Mouse (Mus musculus): Measurements from ENCODE around the gene P3h3.
"Not testable (repeated sequence)": the region's sequence is repeated elsewhere in the genome, so short reads cannot be mapped to it uniquely, and the experiment has no call there.

P3h3 gene

GRCm38 (mm10) chr6:124856916-124857839, at the start of gene P3h3:
Gene P3h3 (minus strand): TSS chr6:124857752.
- peak; percentile 87 for DNase-seq (ENCODE audit: inconsistent ontology term)

GRCm38 (mm10) chr6:124904991-124905860, 47.7 kb upstream of the P3h3 start:
- DNase-seq (ENCODE audit: inconsistent ontology term) = no peak

- peak; percentile 63 for DNase-seq (ENCODE audit: inconsistent ontology term)
Measured at GRCm38 (mm10) chr6:124904161-124904981, 46.8 kb upstream of the P3h3 start.

GRCm38 (mm10) chr6:124903580-124904151, 46.1 kb upstream of the P3h3 start:
- peak; percentile 92 for DNase-seq (ENCODE audit: inconsistent ontology term)

GRCm38 (mm10) chr6:124901851-124902250, 44.3 kb upstream of the P3h3 start:
- no peak for DNase-seq (ENCODE audit: inconsistent ontology term)

DNA sequence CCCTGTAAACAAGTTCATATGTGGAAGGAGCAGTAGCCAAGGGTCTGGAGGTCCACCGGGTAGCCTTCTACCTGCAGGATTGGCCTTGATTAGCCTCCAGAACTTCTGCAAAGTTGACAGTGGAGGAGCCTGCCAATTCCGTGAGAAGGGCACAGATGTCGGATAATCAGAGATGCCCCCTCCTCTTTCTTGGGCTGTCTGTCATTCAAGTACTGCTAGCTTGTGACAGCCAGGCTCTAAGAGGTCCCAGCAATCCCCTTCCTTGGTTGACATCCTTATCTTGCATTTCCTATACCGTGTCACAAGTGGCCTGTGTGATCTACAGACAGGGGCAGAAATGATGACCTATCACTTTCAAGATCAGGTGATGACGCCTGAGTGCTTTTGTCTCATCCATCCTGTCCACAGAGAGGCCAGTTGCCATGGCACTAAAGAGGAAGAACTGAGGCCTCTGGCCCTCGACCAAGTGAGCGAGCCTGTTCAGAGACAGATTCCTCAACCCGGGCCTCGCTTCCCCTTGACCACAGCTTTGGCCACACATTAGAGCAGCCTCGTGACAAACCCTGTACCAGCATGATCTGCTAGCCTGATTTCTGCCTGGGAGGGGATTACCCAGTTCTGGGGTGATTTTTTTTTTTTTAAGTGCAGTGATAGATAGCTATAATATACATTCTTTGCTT, 43.4 kb upstream of the P3h3 start:
- DNase-seq (ENCODE audit: inconsistent ontology term) = no peak

DNA sequence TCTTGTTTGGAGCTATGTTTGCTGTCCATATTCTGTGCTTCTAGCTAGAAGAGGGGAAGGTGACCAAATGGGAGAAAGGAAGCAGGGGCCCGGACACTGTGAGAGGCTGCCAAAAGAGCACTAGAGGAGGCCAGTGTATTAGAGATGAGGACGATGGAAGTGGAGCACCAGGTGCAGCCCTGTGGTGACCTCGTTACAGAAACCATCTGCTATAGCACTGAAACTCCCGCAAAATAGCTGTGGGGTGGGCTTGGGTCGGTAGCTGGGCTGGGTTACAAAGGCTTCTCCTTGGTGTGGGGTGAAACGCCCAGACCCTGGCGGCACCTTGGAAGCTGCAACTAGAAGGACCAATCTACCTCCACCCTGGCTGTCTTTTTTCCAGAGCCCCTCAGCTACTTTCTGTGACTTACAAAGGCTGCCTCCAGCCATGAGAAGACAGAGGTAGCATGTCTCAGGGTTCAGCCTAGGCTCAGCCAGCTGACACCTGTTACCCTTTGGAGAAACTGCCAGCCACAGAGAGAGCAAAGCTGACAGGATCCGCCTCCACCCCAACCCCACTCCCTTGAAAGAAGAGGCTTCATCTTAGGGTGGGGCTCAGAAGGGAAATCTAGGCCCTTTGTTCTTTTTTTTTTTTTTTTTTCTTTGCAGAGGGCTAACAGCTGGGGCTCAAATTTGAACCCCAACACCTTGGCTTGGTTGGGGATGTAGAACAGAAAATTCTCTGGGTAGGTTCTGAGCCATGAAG, 42.7 kb upstream of the P3h3 start:
- no peak for DNase-seq (ENCODE audit: inconsistent ontology term)

- DNase-seq (ENCODE audit: inconsistent ontology term) = no peak
Measured at GRCm38 (mm10) chr6:124898359-124898758, 40.8 kb upstream of the P3h3 start.

DNA sequence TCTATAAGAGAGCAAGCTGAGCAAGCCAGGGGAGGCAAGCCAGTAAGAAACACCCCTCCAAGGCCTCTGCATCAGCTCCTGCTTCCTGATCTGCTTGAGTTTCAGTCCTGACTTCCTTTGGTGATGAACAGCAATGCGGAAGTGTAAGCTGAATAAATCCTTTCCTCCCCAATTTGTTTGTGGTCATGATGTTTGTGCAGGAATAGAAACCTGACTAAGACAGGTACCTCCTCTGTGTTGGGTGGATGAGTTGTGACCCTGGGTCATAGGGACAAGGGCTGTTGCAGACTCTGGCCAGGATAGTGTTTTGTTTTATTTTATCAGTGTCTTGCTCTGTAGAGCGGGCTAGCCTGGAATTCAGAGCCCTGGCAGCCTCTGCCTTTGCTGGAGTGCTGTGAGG, 36.6 kb upstream of the P3h3 start:
- not testable (repeated sequence) for DNase-seq (ENCODE audit: inconsistent ontology term)

GRCm38 (mm10) chr6:124890997-124891396, 33.4 kb upstream of the P3h3 start:
- DNase-seq (ENCODE audit: inconsistent ontology term) = no peak

DNA sequence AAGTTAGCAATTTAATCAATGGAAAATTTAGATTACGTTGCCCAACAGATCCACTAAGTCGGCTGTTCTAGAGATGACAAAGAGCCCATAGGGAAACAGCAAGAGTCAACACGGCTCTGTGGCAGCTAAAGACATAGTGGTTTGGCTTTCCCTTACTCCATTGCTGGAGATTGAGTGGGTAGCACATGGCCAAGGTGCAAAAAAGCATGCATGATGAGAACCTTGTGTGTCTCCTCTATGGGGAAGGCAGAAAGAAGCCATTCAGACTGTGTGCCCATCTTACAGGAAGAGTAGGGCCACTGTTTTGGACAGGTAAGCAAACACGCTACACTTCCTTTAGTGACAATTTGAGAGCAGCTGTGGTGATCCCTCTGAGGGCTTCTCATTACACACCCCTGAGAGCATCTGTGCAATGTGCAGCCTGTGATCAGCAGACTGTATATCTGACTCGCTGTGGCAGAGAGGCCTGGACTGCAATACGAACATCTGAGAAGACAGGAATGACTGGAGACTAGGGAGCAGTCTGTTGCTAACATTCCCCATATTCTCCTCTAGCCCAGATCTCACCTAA, 31.1 kb upstream of the P3h3 start:
- DNase-seq (ENCODE audit: inconsistent ontology term) = no peak

DNA sequence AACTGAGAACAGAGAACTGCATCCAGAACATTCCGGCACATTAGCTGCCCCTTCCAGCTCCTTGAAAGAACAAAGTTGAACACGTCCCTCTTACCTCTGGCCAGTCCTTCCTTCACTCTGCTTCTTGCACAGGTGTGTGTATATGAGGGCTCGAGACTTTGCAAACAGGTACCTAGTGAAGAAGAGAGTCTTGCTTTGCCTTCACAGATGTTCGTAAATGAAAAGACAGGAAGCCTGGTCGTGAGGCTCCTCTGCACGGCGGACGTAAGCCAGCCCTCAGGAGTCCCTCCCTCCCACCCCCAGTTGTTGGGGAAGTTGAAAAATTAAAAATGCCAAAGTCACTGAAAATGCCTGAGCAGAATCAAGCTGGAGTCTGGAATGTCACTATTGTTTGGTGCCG, 30.4 kb upstream of the P3h3 start, which contains the start of gene Cd4:
Gene Cd4 (minus strand): TSS at position 236 of the 400 bp plus-strand sequence.
- DNase-seq (ENCODE audit: inconsistent ontology term) = no peak

DNA sequence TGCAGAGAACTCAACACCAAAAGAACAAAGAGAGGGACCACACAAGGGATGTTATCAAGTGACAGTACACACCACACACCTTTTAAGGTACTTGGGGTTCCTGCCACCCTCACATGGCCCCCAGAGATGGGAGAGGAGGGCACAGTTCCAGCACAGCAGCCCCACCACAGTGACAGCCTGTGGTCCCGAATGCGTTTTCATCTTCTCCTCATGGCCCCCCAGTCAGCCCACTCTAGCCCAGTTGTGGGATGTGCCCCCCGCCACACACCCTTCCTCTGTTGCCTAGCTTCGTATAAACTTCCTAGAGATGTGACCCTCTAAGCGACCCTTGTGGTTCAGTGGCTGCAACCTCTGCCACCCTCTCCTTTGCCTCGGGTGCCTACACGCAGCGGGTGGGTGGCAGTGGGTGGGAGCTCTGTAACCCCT, 28.4 kb upstream of the P3h3 start:
- DNase-seq (ENCODE audit: inconsistent ontology term) = no peak

GRCm38 (mm10) chr6:124884714-124885500, 27.4 kb upstream of the P3h3 start:
- DNase-seq (ENCODE audit: inconsistent ontology term) = peak; percentile 35

DNA sequence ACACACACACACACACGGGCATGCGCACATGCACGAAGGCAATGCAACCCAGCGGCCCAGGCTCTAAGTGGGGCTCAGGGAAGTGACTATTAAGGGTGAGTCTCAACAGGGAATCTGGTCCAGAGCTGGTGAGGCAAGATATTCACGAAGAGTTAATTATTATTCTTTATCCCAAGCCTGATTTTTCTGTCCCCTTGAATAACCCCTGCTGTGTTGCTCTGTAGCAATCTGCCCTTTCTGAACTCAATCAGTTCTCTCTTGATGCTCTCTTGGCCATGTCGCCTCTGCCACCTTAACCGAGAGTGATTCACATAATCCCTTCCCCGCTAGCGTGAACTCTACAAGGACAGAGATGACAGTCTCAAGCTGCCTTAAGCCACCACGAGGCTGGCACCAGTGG, 25.8 kb upstream of the P3h3 start:
- no peak for DNase-seq (ENCODE audit: inconsistent ontology term)

DNA sequence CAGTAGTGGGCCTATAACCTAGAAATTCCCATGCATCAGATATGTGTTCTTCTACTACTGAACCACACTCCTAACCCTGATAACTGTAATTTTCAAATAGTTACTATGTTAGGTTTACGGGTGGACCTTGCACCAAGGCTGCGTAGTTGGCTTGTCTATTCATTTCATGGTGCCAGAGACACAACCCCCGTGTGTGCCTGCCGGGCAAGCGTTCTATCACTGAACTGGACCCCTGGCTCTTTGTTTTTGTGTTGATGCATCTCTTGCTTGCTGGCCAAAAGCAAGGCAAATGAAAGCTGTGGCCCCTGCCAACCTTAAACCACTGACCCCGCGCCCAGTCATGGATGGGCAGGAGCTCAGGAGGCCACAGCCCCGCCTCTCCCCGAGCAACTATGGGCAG, 24.3 kb upstream of the P3h3 start:
- DNase-seq (ENCODE audit: inconsistent ontology term) = no peak

- DNase-seq (ENCODE audit: inconsistent ontology term) = no peak
Measured at GRCm38 (mm10) chr6:124879390-124879789, 21.8 kb upstream of the P3h3 start.

- DNase-seq (ENCODE audit: inconsistent ontology term) = no peak
Measured at GRCm38 (mm10) chr6:124874348-124874747, 16.8 kb upstream of the P3h3 start.

DNA sequence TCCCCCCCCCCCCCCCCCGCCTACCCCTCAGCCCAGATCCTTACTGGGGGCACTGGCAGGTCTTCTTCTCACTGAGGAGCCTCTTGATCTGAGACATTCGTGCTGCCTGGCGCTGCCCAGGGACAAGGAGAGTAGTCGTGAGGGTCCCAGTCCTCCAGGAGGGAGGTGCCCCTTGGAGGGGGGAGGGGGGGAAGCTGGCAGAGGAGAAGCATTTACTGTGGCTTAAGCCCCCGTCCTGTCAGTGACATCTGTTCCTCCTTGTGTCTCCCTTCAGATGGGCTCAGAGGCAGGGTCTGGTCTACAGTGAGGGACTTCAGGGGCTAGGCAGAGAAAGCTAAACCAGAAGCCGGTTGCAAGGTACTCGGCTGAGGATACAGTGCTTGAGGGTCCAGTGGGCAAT, 9.0 kb upstream of the P3h3 start:
- DNase-seq (ENCODE audit: inconsistent ontology term) = no peak

Measured in Muller cell, postnatal 12 days (primary cell).